Mouse (Mus musculus) midbrain, embryonic 16.5 days (tissue): Measurements from ENCODE around the gene Apba1. TPM values are rescaled to one million over a fixed set of nuclear protein-coding genes. Genes with fewer than 3 reads are reported as not detected.

ENCODE experiments used
- polyA plus RNA-seq: library from polyadenylated mRNA; unstranded; fragments of >200 nt; fragmentation: Nextera tagmentation; extraction: Ambion mirVana; gene quantifications from 2 replicates; pipeline ENCODE4 v1.2.1, GENCODE M21; 2015

The Apba1 gene
- polyA plus RNA-seq, 1 experiment from 2014 or later = 12.3 TPM

Other genes starting within 250 kb of the Apba1 start
- 1.9 and 2.9 TPM in 2 replicates for gene 1700028P14Rik, start 106.1 kb upstream of the Apba1 start, polyA plus RNA-seq
- gene Ptar1, start 71.5 kb upstream of the Apba1 start, polyA plus RNA-seq = 4.3 and 5.6 TPM in 2 replicates